Comparison of ENCODE assay signal across 8 mouse cellular contexts in the genomic region with DNA sequence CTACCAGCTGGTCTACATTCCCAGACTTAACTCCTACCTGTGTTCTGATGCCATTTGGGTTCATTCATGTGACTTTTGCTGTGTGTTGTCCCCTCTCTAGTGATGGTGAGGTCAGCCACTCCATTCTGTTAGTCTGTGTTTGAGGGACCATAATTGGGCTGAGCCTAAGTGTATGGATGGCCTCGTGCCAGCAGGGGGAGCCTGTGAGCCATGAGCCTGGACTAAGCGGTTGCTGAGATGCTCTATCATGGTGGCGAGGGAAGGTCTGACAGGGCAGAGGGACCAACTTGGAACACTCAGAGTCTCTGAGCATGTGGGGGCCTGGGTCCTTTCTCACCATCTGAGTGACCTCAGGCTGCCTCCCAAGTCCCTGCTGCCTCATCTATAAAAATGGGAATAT. TPM values are rescaled to one million over a fixed set of nuclear protein-coding genes. Genes with fewer than 3 reads are reported as not detected.
DNase-seq lines count a peak whose midpoint lies in the region; ATAC-seq lines count a peak whose summit lies in the region.

No protein-coding gene starts in this region.

- H3K36me3 ChIP-seq in intestine, embryonic 16.5 days (ENCODE audit: control insufficient read depth, insufficient read depth, low read length) = no peaks in the 10 kb centered on the region
- H3K36me3 ChIP-seq in midbrain, embryonic 10.5 days = no peaks in the 10 kb centered on the region

- H3K4me1 ChIP-seq in intestine, embryonic 16.5 days (ENCODE audit: control insufficient read depth, insufficient read depth, low read length) = peaks cover 26% of the 10 kb centered on the region
- peaks cover 53% of the 10 kb centered on the region for H3K4me1 ChIP-seq in midbrain, embryonic 10.5 days

- H3K4me2 ChIP-seq in intestine, embryonic 16.5 days (ENCODE audit: low read depth, low read length) = no peak overlapping the region

- WGBS in intestine, embryonic 16.5 days = 3% methylated on average over 3 of the region's 3 CpGs
- WGBS in midbrain, embryonic 10.5 days = 3% methylated on average over 3 of the region's 3 CpGs

- H3K27me3 ChIP-seq in intestine, embryonic 16.5 days (replicated peaks; ENCODE audit: control insufficient read depth, insufficient read depth, low read length) = peaks cover 15% of the 10 kb centered on the region; the same call in 1 of the 2 replicates
- H3K27me3 ChIP-seq in midbrain, embryonic 10.5 days (ENCODE audit: low read depth, poor library complexity, severe bottlenecking) = peaks cover 79% of the 10 kb centered on the region

- no peak overlapping the region for H3K4me3 ChIP-seq in intestine, embryonic 16.5 days (ENCODE audit: low read length)
- no peak overlapping the region for H3K4me3 ChIP-seq in midbrain, embryonic 10.5 days

- no peak overlapping the region for H3K27ac ChIP-seq in intestine, embryonic 16.5 days (ENCODE audit: low read length)
- no peak overlapping the region; the same call in 1 of the 2 replicates for H3K27ac ChIP-seq in midbrain, embryonic 10.5 days (replicated peaks)

- no peaks in the 10 kb centered on the region for H3K9me3 ChIP-seq in intestine, embryonic 16.5 days (ENCODE audit: control insufficient read depth, low read length)
- H3K9me3 ChIP-seq in midbrain, embryonic 10.5 days (replicated peaks) = no peaks in the 10 kb centered on the region

- no peak overlapping the region for H3K9ac ChIP-seq in intestine, embryonic 16.5 days (ENCODE audit: low read depth, low read length)

- peak; percentile 86 to 89 for DNase-seq in cerebellum, postnatal 4 days (ENCODE audit: low spot score in 2 of 2)
- peak; percentile 86 for DNase-seq in gastrocnemius, postnatal 14 days
- DNase-seq in left cerebral cortex, postnatal 36 days (ENCODE audit: low spot score in 2 of 2) = peak; percentile 76 to 78
- peak; percentile 89 for DNase-seq in midbrain, embryonic 10.5 days (ENCODE audit: low spot score)
- DNase-seq in right cerebral cortex, postnatal 4 days = peak; percentile 94
- peak; percentile 75 to 89 for DNase-seq in urinary bladder, postnatal 4 days (ENCODE audit: low spot score in 2 of 2)

- intact Hi-C loops in gastrocnemius, postnatal 14 days (cut with DNase I; ENCODE audit: low total_unique reads) = no loop called here
- intact Hi-C loops in left cerebral cortex, postnatal 36 days (cut with DNase I) = loop anchor here (1.0 to 10.0 kb wide), 2 partner anchors 132 to 350 kb away; a partner anchor contains a TSS

- peak; percentile 63 for ATAC-seq in activated CD4-positive, CD25-positive, alpha-beta regulatory T cell, adult 4 months
- peak; percentile 55 for ATAC-seq in intestine, embryonic 16.5 days

RNA-seq across cellular contexts. Expression of a gene that starts 8.0 kb away (rescaled TPM):
- 1 to 10 TPM in 1 of 2 experiments, under 1 TPM in 1; 0.82 to 2.6 TPM for polyA plus RNA-seq in activated CD4-positive, CD25-positive, alpha-beta regulatory T cell, adult 4 months (2017; shearing (Covaris generic))
- 100 to 1,000 TPM; 187 to 192 TPM for total RNA-seq in gastrocnemius, postnatal 14 days (2021)
- 11.6 and 13.1 TPM in 2 replicates for polyA plus RNA-seq in intestine, embryonic 16.5 days (2015; fragmentation: Nextera tagmentation; extraction: Ambion mirVana)
- 10 to 100 TPM; 14.1 to 17.6 TPM for total RNA-seq in left cerebral cortex, postnatal 36 days (2021)
- 2.2 and 2.9 TPM in 2 replicates for polyA plus RNA-seq in midbrain, embryonic 10.5 days (2016; fragmentation: Nextera tagmentation; extraction: Ambion mirVana)

RNA-seq across cellular contexts. Expression of a gene that starts 24.8 kb away (rescaled TPM):
- 100 to 1,000 TPM; 105 to 165 TPM for polyA plus RNA-seq in activated CD4-positive, CD25-positive, alpha-beta regulatory T cell, adult 4 months (2017; shearing (Covaris generic))
- 10 to 100 TPM; 80.3 to 92.4 TPM for total RNA-seq in gastrocnemius, postnatal 14 days (2021)
- polyA plus RNA-seq in intestine, embryonic 16.5 days (2015; fragmentation: Nextera tagmentation; extraction: Ambion mirVana) = 194 and 208 TPM in 2 replicates
- 100 to 1,000 TPM; 179 to 201 TPM for total RNA-seq in left cerebral cortex, postnatal 36 days (2021)
- polyA plus RNA-seq in midbrain, embryonic 10.5 days (2016; fragmentation: Nextera tagmentation; extraction: Ambion mirVana) = 427 and 470 TPM in 2 replicates

RNA-seq across cellular contexts. Expression of a gene that starts 41.0 kb away (rescaled TPM):
- not detected for polyA plus RNA-seq in activated CD4-positive, CD25-positive, alpha-beta regulatory T cell, adult 4 months (2017; shearing (Covaris generic))
- under 1 TPM; 0.27 to 0.51 TPM for total RNA-seq in gastrocnemius, postnatal 14 days (2021)
- polyA plus RNA-seq in intestine, embryonic 16.5 days (2015; fragmentation: Nextera tagmentation; extraction: Ambion mirVana) = 1.6 and 1.9 TPM in 2 replicates
- 10 to 100 TPM; 36.2 to 41.7 TPM for total RNA-seq in left cerebral cortex, postnatal 36 days (2021)
- polyA plus RNA-seq in midbrain, embryonic 10.5 days (2016; fragmentation: Nextera tagmentation; extraction: Ambion mirVana) = 6.0 and 7.5 TPM in 2 replicates

RNA-seq across cellular contexts. Expression of a gene that starts 45.3 kb away (rescaled TPM):
- 100 to 1,000 TPM; 208 to 288 TPM for polyA plus RNA-seq in activated CD4-positive, CD25-positive, alpha-beta regulatory T cell, adult 4 months (2017; shearing (Covaris generic))
- total RNA-seq in gastrocnemius, postnatal 14 days (2021) = 1 to 10 TPM; 2.0 to 2.2 TPM
- polyA plus RNA-seq in intestine, embryonic 16.5 days (2015; fragmentation: Nextera tagmentation; extraction: Ambion mirVana) = 13.0 and 14.4 TPM in 2 replicates
- 1 to 10 TPM; 3.7 to 4.9 TPM for total RNA-seq in left cerebral cortex, postnatal 36 days (2021)
- polyA plus RNA-seq in midbrain, embryonic 10.5 days (2016; fragmentation: Nextera tagmentation; extraction: Ambion mirVana) = 8.5 and 10.3 TPM in 2 replicates
